Mouse (Mus musculus) gastrocnemius, adult 8-10 months (tissue): ENCODE data around the gene Ccdc34. TPM values are rescaled to one million over a fixed set of nuclear protein-coding genes. Genes with fewer than 3 reads are reported as not detected.

Experiments
- DNase-seq, 2 experiments: peaks; one replicate each; pipeline ENCODE4 v3.0.0; 2022; ENCODE audit warnings: low spot score in 2 of 2
- total RNA-seq, 4 experiments: library from RNA; stranded (reverse); gene quantifications; 2 replicates each; pipeline ENCODE4 v1.2.4; 2022

Ccdc34 gene
- total RNA-seq, 4 experiments from 2014 or later = 1.9 to 2.8 (median 2.4) TPM

DNA sequence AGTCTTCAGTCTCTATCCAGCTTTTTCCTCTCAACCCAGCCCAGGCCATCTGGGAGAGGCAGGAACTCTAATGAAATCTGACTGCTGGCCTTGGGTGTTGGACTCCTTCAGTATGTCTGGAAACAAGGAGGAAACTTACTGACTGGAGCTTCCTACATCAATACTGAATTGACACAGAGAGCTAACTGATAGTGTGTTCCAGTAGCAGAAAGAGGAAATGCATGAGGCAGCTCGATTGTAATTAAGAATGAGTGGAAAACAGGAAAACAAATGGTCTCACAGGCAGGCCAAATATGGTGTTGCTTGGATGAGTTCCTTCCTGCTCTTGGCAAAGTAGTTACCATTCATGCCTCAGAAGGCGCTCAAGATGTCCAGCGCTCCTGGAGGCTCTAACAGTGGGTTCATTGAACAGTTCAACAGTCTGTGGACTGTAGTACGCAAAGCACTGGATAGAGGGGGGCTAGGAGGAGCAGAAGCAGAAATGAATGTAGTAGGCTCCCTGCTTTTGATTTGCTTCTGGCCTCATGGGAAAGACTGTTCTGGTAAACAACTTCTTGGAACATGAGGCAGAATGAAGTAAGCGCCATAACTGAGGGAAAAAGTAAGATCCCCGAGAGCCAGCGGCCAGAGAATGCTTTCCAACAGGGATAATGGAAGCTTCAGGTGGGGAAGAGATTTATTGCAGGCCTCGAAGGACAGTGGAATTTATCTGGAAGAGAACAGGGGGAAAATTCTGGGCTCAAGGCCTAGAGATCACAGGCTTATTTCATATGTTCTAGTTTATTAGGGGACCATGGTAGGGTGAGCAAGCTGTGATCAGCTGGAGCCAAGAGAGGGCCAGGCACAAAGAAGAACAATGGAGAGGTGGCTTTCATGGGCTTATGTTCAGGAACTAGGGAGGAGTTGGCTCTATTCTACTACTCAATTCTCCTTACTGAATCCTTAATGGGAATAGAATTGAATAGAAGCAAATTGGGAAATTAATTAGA lies 193.2 kb downstream of the Ccdc34 start:
- DNase-seq = peak; percentile 14 to 28

DNA sequence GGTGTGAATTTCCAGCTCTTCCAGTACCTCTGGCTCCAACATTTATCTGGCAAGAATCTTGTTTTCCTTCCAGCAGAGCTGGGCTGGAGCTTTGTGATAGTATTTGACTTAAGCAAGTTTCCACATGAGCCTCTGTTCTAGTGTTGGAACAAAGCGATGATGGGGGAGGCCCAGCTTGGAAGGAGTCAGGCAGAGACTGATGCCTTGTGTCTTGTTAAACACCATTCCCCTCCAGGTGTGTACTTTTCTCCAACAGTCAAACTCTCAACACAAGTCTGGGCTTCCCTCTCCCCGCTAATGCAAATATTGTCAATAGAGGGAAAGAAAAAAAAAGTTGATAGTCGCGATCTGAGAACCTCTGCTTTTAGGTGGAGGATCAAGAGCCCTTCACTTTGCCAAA lies 196.7 kb downstream of the Ccdc34 start:
- peak in 1 of 2 experiments; percentile 20 for DNase-seq

DNA sequence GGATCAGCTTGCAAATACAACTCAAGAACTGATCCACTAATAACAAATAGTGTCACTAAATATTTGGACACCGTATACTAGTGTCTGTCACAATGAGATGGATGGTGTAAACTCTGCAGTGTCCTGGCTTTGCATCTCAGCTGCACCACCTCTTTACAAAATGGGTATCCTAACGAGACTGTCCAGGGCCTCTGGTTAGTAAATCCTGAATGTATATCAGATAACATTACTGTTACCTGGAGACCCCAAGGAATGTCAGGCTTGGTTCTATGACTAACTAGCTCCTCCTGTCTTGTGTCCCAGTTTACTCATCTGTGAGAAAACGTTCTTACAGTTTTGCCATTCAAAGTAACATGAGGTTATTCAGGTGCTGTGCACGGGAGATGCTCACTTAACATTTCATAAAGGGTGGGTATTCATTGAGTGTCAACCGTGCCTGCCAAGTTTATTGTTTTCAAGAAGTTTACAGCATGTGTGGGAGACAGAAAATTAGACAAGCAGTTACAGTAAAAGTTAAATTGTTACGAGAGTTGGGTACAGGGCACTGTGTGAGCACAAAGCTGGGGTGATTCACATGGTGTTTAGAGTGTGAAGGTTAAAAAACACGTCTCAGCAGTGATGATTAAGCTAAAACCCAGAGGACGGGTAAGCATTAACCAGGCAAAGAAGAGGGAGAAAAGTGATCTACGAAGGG lies 197.5 kb downstream of the Ccdc34 start:
- DNase-seq = no peak

DNA sequence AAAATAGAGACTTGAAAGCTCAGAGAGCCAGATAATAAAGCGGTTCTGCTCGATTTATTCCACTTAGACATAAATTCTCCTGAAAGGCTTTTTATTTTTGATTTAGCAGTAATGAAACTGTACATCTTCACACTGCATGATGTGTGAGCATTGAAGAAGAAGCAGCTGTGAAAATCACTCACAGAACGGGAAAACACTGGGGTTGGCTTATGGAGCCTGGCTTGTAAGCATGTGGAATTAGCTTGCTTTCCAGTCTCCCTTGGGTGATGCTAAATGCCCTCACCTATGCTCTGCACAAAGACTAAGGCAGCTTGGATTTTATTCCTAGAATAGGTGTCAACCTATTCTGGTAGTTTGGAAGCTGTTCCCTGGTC lies 198.1 kb downstream of the Ccdc34 start:
- no peak for DNase-seq

DNA sequence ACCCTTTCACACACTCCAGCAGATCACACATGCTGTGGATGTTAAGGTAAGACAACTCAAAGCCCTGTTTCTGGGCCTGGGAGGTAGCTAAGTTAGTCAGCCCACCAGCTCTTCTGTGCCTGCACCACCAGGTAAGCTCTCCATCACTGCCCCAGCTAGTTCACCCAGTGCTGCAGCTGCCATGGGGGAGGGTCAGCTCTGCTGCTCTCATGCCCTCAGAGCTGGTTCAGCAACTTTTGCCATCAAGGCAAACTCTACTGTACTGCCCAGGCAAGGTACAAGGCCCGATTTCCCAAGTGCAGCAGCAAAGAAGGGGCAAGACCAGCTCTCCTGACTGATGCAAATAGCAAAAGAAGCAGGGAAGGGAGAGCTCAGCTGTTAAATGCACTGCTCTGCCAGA lies 202.9 kb downstream of the Ccdc34 start:
- DNase-seq = no peak

DNA sequence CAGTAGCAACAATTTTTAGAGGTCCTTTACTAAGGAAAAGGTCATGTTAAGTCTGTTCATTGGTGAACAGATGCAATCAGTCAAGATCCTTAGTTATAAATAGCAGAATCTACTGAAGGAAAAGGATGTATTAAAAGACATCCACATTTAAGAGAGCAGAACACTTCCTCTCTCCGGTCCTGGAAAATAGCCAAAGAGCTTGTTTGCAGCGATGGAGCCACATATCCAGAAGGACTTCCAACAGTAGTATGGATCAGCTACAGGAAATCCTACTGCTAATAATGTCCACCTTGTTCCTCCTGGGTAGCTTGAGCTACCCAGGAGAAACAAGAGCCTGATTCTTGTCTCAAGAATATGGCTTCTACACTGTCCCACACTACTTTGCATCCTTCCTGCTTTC lies 205.2 kb downstream of the Ccdc34 start:
- DNase-seq = no peak

Other genes with a start within 250 kb of the Ccdc34 start
- gene Lin7c, start 127.0 kb upstream of the Ccdc34 start, total RNA-seq = 10 to 100 TPM; 25.4 to 28.1 (median 27.6) TPM
- 10 to 100 TPM; 28.4 to 33.1 (median 32.1) TPM for gene Lgr4, start 100.2 kb upstream of the Ccdc34 start, total RNA-seq